Mouse (Mus musculus) lung, embryonic 16.5 days (tissue): ENCODE data around the gene Polr1c. TPM values are rescaled to one million over a fixed set of nuclear protein-coding genes. Genes with fewer than 3 reads are reported as not detected.
A peak's percentile ranks its signal among the peaks of the same experiment; 100 is the strongest.

Source experiments
- ATAC-seq: fragments of 200-750 bp; cut with Nextera tagmentation; 2 replicates; pipeline ENCODE4 v1.8.0; 2017; ENCODE audit warnings: low read depth, mild to moderate bottlenecking, moderate library complexity
- H3K27ac ChIP-seq: fragments of 300-500 bp; sonication (generic); 2 replicates; pipeline ENCODE4 v1.5.1; 2014; ENCODE audit warnings: mild to moderate bottlenecking, control low read depth, low read length
- H3K27me3 ChIP-seq: fragments of 300-500 bp; sonication (generic); 2 replicates; pipeline ENCODE4 v1.6.1; 2014; ENCODE audit warnings: low read depth, low read length, mixed read lengths; ENCODE audit not compliant: control insufficient read depth, insufficient read depth
- H3K36me3 ChIP-seq: fragments of 300-500 bp; sonication (generic); 2 replicates; pipeline ENCODE4 v1.6.1; 2014; ENCODE audit warnings: low read length; ENCODE audit not compliant: control insufficient read depth, insufficient read depth
- H3K4me1 ChIP-seq: fragments of 300-500 bp; sonication (generic); replicated peaks from 2 replicates; pipeline ENCODE4 v1.6.1; 2014; ENCODE audit warnings: low read length, mixed read lengths; ENCODE audit not compliant: control insufficient read depth, insufficient read depth
- H3K4me2 ChIP-seq: fragments of 300-500 bp; sonication (generic); 2 replicates; pipeline ENCODE4 v1.6.1; 2014; ENCODE audit warnings: low read depth, low read length, control low read depth
- H3K4me3 ChIP-seq: fragments of 300-500 bp; sonication (generic); 2 replicates; pipeline ENCODE4 v1.5.1; 2014; ENCODE audit warnings: mild to moderate bottlenecking, low read length, control low read depth
- H3K9ac ChIP-seq: fragments of 300-500 bp; sonication (generic); 2 replicates; pipeline ENCODE4 v1.6.1; 2014; ENCODE audit warnings: low read length, control low read depth
- H3K9me3 ChIP-seq: fragments of 300-500 bp; sonication (generic); 2 replicates; pipeline ENCODE4 v1.6.1; 2016; ENCODE audit warnings: low read length; ENCODE audit not compliant: control insufficient read depth
- WGBS: fragments of 180-500 bp; shearing (Covaris S2); extraction: QIAGEN DNeasy Blood & Tissue Kit; methylation state at CpG from one replicate; pipeline ENCODE4 v1.1.7; 2014; 5-methylcytosine and 5-hydroxymethylcytosine counted together
- polyA plus RNA-seq: library from polyadenylated mRNA; unstranded; fragments of >200 nt; fragmentation: Nextera tagmentation; extraction: Ambion mirVana; gene quantifications from 2 replicates; pipeline ENCODE4 v1.2.1, GENCODE M21; 2015

The Polr1c gene
- polyA plus RNA-seq, 1 experiment from 2014 or later: 90.6 TPM

- H3K27me3 ChIP-seq: no peaks in the 10 kb centered on the region
- ATAC-seq: peak; percentile 27; the same call in 1 of the 2 replicates
- 55% methylated on average over 11 of the region's 11 CpGs for WGBS
- no peak overlapping the region for H3K27ac ChIP-seq
- no peaks in the 10 kb centered on the region for H3K9me3 ChIP-seq
- 0 out of 2 replicates have a peak overlapping the region, but pooled peaks have one; percentile 8 for H3K9ac ChIP-seq
- H3K4me3 ChIP-seq: no peak overlapping the region
- peaks cover 7% of the 10 kb centered on the region; the same call in 1 of the 2 replicates for H3K4me1 ChIP-seq
- H3K4me2 ChIP-seq: no peak overlapping the region
- H3K36me3 ChIP-seq: peaks cover 43% of the 10 kb centered on the region
Measured at GRCm38 (mm10) chr17:46241471-46241870, 6.4 kb downstream of the Polr1c start.

GRCm38 (mm10) chr17:46239516-46240114 lies 8.2 kb downstream of the Polr1c start:
- Histone ChIP-seq H3K27me3 (no peaks in the 10 kb centered on the region), H3K27ac (no peak overlapping the region), H3K4me2 (no peak overlapping the region), H3K9me3 (no peaks in the 10 kb centered on the region), H3K4me3 (no peak overlapping the region), H3K9ac (no peak overlapping the region), H3K36me3 (peaks cover 38% of the 10 kb centered on the region), H3K4me1 (peaks cover 7% of the 10 kb centered on the region; the same call in 1 of the 2 replicates)
- WGBS: 78% methylated on average over 15 of the region's 15 CpGs
- no peak for ATAC-seq

- ATAC-seq: no peak
- no peaks in the 10 kb centered on the region for H3K27me3 ChIP-seq
- no peak overlapping the region for H3K27ac ChIP-seq
- H3K4me1 ChIP-seq: peaks cover 3% of the 10 kb centered on the region; the same call in 1 of the 2 replicates
- H3K4me3 ChIP-seq: no peak overlapping the region
- no peak overlapping the region for H3K4me2 ChIP-seq
- peaks cover 38% of the 10 kb centered on the region for H3K36me3 ChIP-seq
- H3K9me3 ChIP-seq: no peaks in the 10 kb centered on the region
- WGBS: 87% methylated on average over 5 of the region's 5 CpGs
- no peak overlapping the region for H3K9ac ChIP-seq
Measured at GRCm38 (mm10) chr17:46237480-46237879, 10.4 kb downstream of the Polr1c start.

- H3K9ac ChIP-seq: no peak overlapping the region
- H3K4me3 ChIP-seq: no peak overlapping the region
- no peak overlapping the region for H3K27ac ChIP-seq
- no peak for ATAC-seq
- no peak overlapping the region for H3K4me2 ChIP-seq
- no peaks in the 10 kb centered on the region for H3K9me3 ChIP-seq
- no peaks in the 10 kb centered on the region for H3K27me3 ChIP-seq
- 87% methylated on average over 6 of the region's 6 CpGs for WGBS
- peaks cover 38% of the 10 kb centered on the region for H3K36me3 ChIP-seq
- peaks cover 2% of the 10 kb centered on the region; the same call in 1 of the 2 replicates for H3K4me1 ChIP-seq
Measured at GRCm38 (mm10) chr17:46237079-46237478, 10.8 kb downstream of the Polr1c start.

GRCm38 (mm10) chr17:46236067-46236466 lies 11.8 kb downstream of the Polr1c start:
- Histone ChIP-seq H3K36me3 (peaks cover 34% of the 10 kb centered on the region), H3K4me2 (no peak overlapping the region), H3K9me3 (no peaks in the 10 kb centered on the region), H3K4me3 (no peak overlapping the region), H3K4me1 (no peaks in the 10 kb centered on the region), H3K27ac (no peak overlapping the region), H3K27me3 (no peaks in the 10 kb centered on the region), H3K9ac (no peak overlapping the region)
- WGBS: 78% methylated on average over 1 of the region's 1 CpGs
- ATAC-seq: no peak

GRCm38 (mm10) chr17:46227576-46227975 lies 20.3 kb downstream of the Polr1c start:
- WGBS: 86% methylated on average over 7 of the region's 7 CpGs

GRCm38 (mm10) chr17:46221601-46222000 lies 26.3 kb downstream of the Polr1c start:
- Histone ChIP-seq H3K4me3 (no peak overlapping the region), H3K9ac (no peak overlapping the region), H3K4me2 (no peak overlapping the region), H3K36me3 (peaks cover 59% of the 10 kb centered on the region), H3K4me1 (no peaks in the 10 kb centered on the region), H3K27ac (no peak overlapping the region), H3K9me3 (no peaks in the 10 kb centered on the region), H3K27me3 (no peaks in the 10 kb centered on the region)
- no peak for ATAC-seq
- 77% methylated on average over 3 of the region's 3 CpGs for WGBS

More at GRCm38 (mm10) chr17:46227576-46227975, 20.3 kb downstream of the Polr1c start:
- no peak overlapping the region for H3K27ac ChIP-seq
- H3K36me3 ChIP-seq: peaks cover 59% of the 10 kb centered on the region
- H3K9me3 ChIP-seq: no peaks in the 10 kb centered on the region
- H3K9ac ChIP-seq: no peak overlapping the region
- H3K27me3 ChIP-seq: no peaks in the 10 kb centered on the region
- H3K4me3 ChIP-seq: no peak overlapping the region
- H3K4me2 ChIP-seq: no peak overlapping the region
- ATAC-seq: no peak
- no peaks in the 10 kb centered on the region for H3K4me1 ChIP-seq

- Histone ChIP-seq H3K9me3 (no peaks in the 10 kb centered on the region), H3K4me3 (no peak overlapping the region), H3K27ac (no peak overlapping the region), H3K36me3 (peaks cover 60% of the 10 kb centered on the region), H3K4me2 (no peak overlapping the region), H3K27me3 (no peaks in the 10 kb centered on the region), H3K4me1 (no peaks in the 10 kb centered on the region), H3K9ac (no peak overlapping the region)
- no peak for ATAC-seq
- 79% methylated on average over 3 of the region's 3 CpGs for WGBS
Measured at GRCm38 (mm10) chr17:46210550-46210949, 37.3 kb downstream of the Polr1c start.

- H3K4me1 ChIP-seq: peaks cover 12% of the 10 kb centered on the region
- no peak overlapping the region for H3K4me3 ChIP-seq
- H3K4me2 ChIP-seq: no peak overlapping the region
- no peak overlapping the region for H3K27ac ChIP-seq
- ATAC-seq: no peak
- no peaks in the 10 kb centered on the region for H3K27me3 ChIP-seq
- H3K36me3 ChIP-seq: peaks cover 43% of the 10 kb centered on the region
- H3K9ac ChIP-seq: no peak overlapping the region
- H3K9me3 ChIP-seq: no peaks in the 10 kb centered on the region
Measured at GRCm38 (mm10) chr17:46206676-46207075, 41.2 kb downstream of the Polr1c start.
